Mouse (Mus musculus): ENCODE measurements around the gene Ankrd23.

Ankrd23 gene

DNA sequence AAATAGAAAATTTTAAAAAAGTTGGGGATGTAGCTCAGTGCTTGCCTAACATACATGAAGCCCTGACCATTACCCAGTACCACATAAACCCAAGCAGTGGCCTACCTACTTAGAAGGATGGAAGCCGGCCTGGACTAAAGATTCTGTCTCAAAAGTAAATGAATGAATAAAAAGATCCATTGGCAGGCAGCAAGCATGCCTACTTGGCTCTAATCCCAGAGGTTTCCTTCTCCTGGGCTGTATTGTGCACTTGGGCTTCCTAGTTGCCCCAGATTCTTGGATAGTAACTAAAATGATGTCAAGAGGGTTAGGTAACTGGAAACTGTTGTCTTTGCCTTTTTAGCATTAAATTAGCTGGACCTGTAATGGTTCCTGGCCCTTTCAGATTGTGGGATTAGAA is 23.4 kb downstream of the Ankrd23 start:
- no peak for DNase-seq

GRCm38 (mm10) chr1:36512966-36513280 is 23.8 kb downstream of the Ankrd23 start:
- DNase-seq, result no peak

GRCm38 (mm10) chr1:36512089-36512965 is 24.4 kb downstream of the Ankrd23 start:
- DNase-seq, result peak; percentile 39

DNA sequence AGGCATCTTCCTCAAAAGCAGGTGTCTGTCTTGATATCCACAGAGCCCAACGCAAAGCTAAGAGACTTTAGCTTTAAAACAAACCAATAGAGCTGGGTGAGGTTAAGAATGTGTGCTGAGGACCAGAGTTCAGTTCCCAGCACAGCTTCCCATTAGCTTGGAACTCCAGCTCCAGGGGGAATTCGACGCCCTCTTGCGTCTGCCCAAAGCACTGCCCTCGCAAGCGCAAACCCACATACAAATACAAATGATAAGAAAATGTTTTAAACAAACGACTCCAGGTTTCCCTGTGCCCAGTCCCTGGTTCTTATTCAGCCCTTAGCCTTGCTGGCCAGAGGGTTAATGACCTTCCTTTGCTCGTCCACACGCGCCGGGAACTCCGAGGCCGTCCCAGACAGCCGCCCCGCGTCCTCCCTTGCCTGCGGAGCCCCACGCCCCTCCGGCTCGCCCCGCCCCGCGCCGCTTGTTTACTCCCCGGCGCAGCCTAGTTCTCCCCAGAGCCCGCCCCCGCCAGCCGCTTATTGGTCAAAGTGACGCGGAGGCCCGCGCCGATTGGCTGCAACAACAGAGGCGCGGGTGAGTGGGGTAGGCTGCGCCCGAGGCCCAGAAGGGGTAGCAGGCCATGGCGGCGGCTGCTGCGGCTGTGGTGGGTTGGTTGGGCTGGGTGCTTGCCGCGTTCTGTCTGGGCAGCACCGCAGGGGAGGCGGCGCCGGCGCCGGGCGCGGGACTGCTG is 25.2 kb downstream of the Ankrd23 start, which contains the start of gene Cnnm3:
TSS of gene Cnnm3 (plus strand) at position 579 of the 733 bp plus-strand sequence.
- DNase-seq, result peak; percentile 99

- DNase-seq, result no peak
These were observed 28.4 kb downstream of the Ankrd23 start for GRCm38 (mm10) chr1:36508238-36508637.

- peak; percentile 75 for DNase-seq
These were observed 35.4 kb downstream of the Ankrd23 start for GRCm38 (mm10) chr1:36501261-36501660.

GRCm38 (mm10) chr1:36497312-36497711 is 39.4 kb downstream of the Ankrd23 start:
- no peak for DNase-seq

GRCm38 (mm10) chr1:36496719-36497118 is 40.0 kb downstream of the Ankrd23 start:
- no peak for DNase-seq

DNA sequence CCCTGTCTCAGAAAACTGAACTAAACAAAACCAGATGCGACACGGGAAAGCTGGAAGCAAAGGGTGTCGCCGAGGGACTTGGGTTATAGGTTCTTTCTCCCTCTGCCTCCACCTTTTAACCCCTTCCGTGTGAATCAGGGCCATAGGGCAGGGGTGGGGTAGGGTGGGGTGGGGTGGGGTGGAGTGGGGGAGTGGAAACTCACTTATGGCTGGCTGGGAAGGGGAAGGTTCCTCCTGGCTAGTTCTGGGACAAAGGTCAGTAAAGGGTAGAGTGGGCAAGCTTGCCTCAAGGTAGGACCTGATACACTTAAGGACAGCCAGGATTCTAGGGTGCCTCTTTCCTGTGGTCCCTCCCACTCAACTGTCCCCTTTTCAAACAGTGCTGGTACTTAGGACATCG is 43.4 kb downstream of the Ankrd23 start:
- no peak for DNase-seq

DNA sequence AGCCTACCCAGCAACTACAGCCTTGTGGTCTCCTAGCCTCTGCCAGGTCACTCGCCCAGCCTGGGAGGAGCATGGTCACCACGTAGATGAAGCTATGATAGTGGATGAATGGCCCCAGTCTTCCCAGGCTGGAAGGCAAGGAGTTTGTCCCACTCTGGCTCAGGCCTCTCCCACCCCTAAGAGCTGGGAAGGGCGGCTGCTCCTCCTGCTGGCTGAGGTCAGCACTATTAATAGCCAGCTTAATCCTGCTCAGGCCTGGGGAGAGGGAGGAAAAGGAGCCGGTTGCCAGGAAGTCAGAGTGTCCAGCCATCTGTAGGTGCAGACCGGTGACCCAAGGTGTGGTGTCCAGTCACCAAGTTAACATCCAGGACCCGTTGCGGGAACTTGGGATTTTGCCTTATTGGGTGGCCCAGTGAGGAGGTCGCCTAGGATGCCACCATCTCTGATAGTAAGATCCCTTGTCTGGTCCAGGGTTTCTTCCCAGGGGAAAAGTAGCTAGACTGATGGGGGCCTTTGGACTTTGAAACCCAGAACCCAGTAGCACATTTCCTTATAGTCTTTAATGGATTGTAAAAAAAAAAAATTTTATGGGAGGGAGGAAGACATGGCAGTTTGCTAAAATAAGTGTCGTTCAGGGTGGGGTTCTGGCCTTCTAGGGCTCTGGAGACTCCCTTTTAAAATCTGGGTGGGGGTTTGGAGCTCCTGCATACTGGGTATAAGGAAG is 44.1 kb downstream of the Ankrd23 start:
- DNase-seq, result peak; percentile 30

DNA sequence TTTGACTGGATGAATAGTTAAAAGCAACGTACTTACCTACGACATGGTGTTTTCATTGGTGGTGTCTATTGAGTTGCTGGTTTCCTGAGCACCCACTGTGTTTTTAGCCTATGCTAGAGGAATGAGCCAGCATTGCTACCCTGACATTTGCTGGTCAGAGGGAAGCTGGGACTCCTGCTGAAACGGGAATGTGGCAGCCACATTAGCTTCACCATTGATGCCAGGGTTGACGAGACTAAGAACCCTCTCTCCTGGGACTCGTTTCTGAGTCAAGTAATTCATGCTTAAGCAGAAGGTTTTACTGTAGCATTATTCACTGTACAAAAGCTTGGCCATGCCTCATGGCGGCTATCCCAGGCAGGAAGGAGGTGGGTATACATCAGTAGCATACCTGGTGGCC is 47.0 kb downstream of the Ankrd23 start:
- no peak for DNase-seq

GRCm38 (mm10) chr1:36487111-36487510 is 49.6 kb downstream of the Ankrd23 start:
- no peak for DNase-seq

GRCm38 (mm10) chr1:36485080-36485479 is 51.6 kb downstream of the Ankrd23 start:
- no peak for DNase-seq

DNA sequence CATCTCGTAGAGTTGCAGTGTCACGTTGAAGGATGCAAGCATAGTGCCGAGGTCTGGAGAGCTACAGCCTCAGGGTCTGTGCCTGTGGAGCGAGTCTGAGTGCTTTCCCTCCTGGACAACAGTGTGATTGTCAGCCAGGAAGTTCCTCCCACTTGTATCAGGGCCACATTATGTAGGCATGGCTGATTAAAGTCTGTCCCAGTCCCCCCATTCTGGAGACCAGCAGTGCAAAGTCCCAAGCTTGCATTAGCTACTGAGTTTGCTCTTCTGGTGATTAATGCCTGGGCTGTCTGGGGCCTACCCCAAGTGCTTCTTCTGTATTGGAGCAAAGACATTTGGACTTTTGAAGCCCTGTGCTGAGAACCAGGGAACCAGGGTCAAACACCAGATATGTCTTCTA is 52.9 kb downstream of the Ankrd23 start:
- DNase-seq, result no peak
